17 mouse cellular contexts compared by ENCODE assay signal in genomic region chr9:55255604-55256003, GRCm38 (mm10). TPM values are rescaled to one million over a fixed set of nuclear protein-coding genes. Genes with fewer than 3 reads are reported as not detected.
DNase-seq lines count a peak whose midpoint lies in the region; TF ChIP-seq lines count a peak whose summit lies in the region.
"Had no signal": no experiment of that assay in that cellular context is flagged by ENCODE, and none has a peak within 500 bp of the region (broad histone marks: within the 10 kb centered on the region; RNA-seq: fewer than 3 reads in every experiment).

No protein-coding gene starts in this region.

- intact Hi-C loops in heart, adult 2 months (cut with DNase I) = no loop called here

- peak overlapping the region; percentile 47 for H3K27ac ChIP-seq in heart, adult 2 months
- H3K27ac ChIP-seq in heart, embryonic 10.5 days = no peak overlapping the region
- H3K27ac ChIP-seq: embryonic facial prominence, embryonic 13.5 days; hindbrain, embryonic 15.5 days; limb, embryonic 12.5 days; liver, embryonic 15.5 days had no signal

- no peaks in the 10 kb centered on the region for H3K27me3 ChIP-seq in heart, adult 2 months (ENCODE audit: control insufficient read depth, insufficient read depth, low read length)
- H3K27me3 ChIP-seq in heart, embryonic 10.5 days (ENCODE audit: insufficient read depth, poor library complexity, severe bottlenecking) = no peaks in the 10 kb centered on the region
- H3K27me3 ChIP-seq: embryonic facial prominence, embryonic 13.5 days; hindbrain, embryonic 15.5 days; limb, embryonic 12.5 days; liver, embryonic 15.5 days; Patski had no signal

- no peaks in the 10 kb centered on the region for H3K9me3 ChIP-seq in heart, embryonic 10.5 days
- H3K9me3 ChIP-seq: embryonic facial prominence, embryonic 13.5 days; hindbrain, embryonic 15.5 days; limb, embryonic 12.5 days; liver, embryonic 15.5 days had no signal

- no peak for TF ChIP-seq CTCF in heart, adult 2 months (IDR thresholded peaks at IDR 0.05)
- TF ChIP-seq CTCF in lung, adult 2 months (IDR thresholded peaks at IDR 0.05; ENCODE audit: insufficient read depth, low read length) = no peak

- no peaks in the 10 kb centered on the region; the same call in 1 of the 2 replicates for H3K36me3 ChIP-seq in heart, adult 2 months (ENCODE audit: control insufficient read depth, insufficient read depth, low read length)
- H3K36me3 ChIP-seq in heart, embryonic 10.5 days = no peaks in the 10 kb centered on the region
- H3K36me3 ChIP-seq: embryonic facial prominence, embryonic 13.5 days; hindbrain, embryonic 15.5 days; limb, embryonic 12.5 days; liver, embryonic 15.5 days had no signal

- 0 out of 2 replicates have a peak, but pooled peaks have one; percentile 19 for TF ChIP-seq EP300 in heart, adult 2 months (IDR thresholded peaks at IDR 0.05; ENCODE audit: insufficient read depth, low read depth, low read length)

- H3K4me1 ChIP-seq in heart, adult 2 months (ENCODE audit: control insufficient read depth, insufficient read depth, low read length) = peaks cover 6% of the 10 kb centered on the region
- no peaks in the 10 kb centered on the region for H3K4me1 ChIP-seq in heart, embryonic 10.5 days
- H3K4me1 ChIP-seq in lung, adult 2 months (ENCODE audit: control insufficient read depth, insufficient read depth, low read length) = no peaks in the 10 kb centered on the region
- H3K4me1 ChIP-seq: embryonic facial prominence, embryonic 13.5 days; hindbrain, embryonic 15.5 days; limb, embryonic 12.5 days; liver, embryonic 15.5 days had no signal

- no peaks in the 10 kb centered on the region for H3K79me2 ChIP-seq in heart, adult 2 months (replicated peaks; ENCODE audit: control insufficient read depth, insufficient read depth, low read length)

- DNase-seq in heart, adult 2 months = peak in 1 of 2 experiments; percentile 39
- DNase-seq in heart, embryonic 10.5 days (ENCODE audit: low spot score) = no peak
- DNase-seq in lung, postnatal 10 days = peak; percentile 13
- DNase-seq in lung, adult 2 months = no peak
- DNase-seq in lung, postnatal 36 days = peak; percentile 40
- DNase-seq in gastrocnemius, postnatal 10 days = no peak
- no peak for DNase-seq in gastrocnemius, adult 18-20 months (ENCODE audit: low spot score)
- DNase-seq: cerebellum, adult 2 months; forebrain, postnatal 0 days; kidney, postnatal 10 days; layer of hippocampus, adult 9-11 months; spleen, adult 18-20 months had no signal

- 31% methylated on average over 4 of the region's 4 CpGs for WGBS in heart, adult 2 months
- WGBS in heart, embryonic 10.5 days = 65% methylated on average over 4 of the region's 4 CpGs
- 37% methylated on average over 4 of the region's 4 CpGs for WGBS in lung, adult 2 months

- H3K9ac ChIP-seq in heart, adult 2 months (ENCODE audit: low read depth, low read length) = no peak overlapping the region
- H3K9ac ChIP-seq: embryonic facial prominence, embryonic 13.5 days; forebrain, postnatal 0 days; hindbrain, embryonic 15.5 days; limb, embryonic 12.5 days; liver, embryonic 15.5 days had no signal

- no peak overlapping the region for H3K4me3 ChIP-seq in heart, adult 2 months
- no peak overlapping the region for H3K4me3 ChIP-seq in heart, embryonic 10.5 days
- H3K4me3 ChIP-seq in lung, adult 2 months (replicated peaks; ENCODE audit: extremely low read depth, low read depth, low read length) = no peak overlapping the region
- H3K4me3 ChIP-seq: embryonic facial prominence, embryonic 13.5 days; hindbrain, embryonic 15.5 days; limb, embryonic 12.5 days; liver, embryonic 15.5 days had no signal

- TF ChIP-seq POLR2A in heart, adult 2 months (IDR thresholded peaks at IDR 0.05; ENCODE audit: insufficient read depth, low read depth, low read length) = no peak
- no peak for TF ChIP-seq POLR2A in lung, adult 2 months (IDR thresholded peaks at IDR 0.05; ENCODE audit: borderline replicate concordance, extremely low read depth, low read depth, low read length)

RNA-seq across cellular contexts. Expression of gene Fbxo22, which starts 46.9 kb away (rescaled TPM):
- total RNA-seq in heart, adult 2 months (2021) = 10 to 100 TPM; 31.4 to 34.7 TPM
- polyA plus RNA-seq in heart, adult 2 months (2012; rRNA removed) = 12.9 and 20.7 TPM in 2 replicates
- 69.3 and 70.6 TPM in 2 replicates for polyA plus RNA-seq in heart, embryonic 10.5 days (2016; fragmentation: Nextera tagmentation; extraction: Ambion mirVana)
- 10.0 and 12.5 TPM in 2 replicates for polyA plus RNA-seq in lung, adult 2 months (2012; rRNA removed)
- 10 to 100 TPM; 20.2 to 21.5 TPM for total RNA-seq in gastrocnemius, postnatal 10 days (2021)
- total RNA-seq in gastrocnemius, adult 18-20 months (2021) = 10 to 100 TPM; 19.7 to 21.1 TPM

Comparison
In these comparisons a context has a peak if more than half of its experiments do, and no peak if none do; other contexts are left out.
1. DNase-seq: peak in lung, postnatal 10 days (single experiment) and lung, postnatal 36 days (single experiment); none in heart, embryonic 10.5 days (single experiment), lung, adult 2 months (single experiment), gastrocnemius, postnatal 10 days (single experiment) and gastrocnemius, adult 18-20 months (single experiment).